8 mouse cellular contexts compared by ENCODE assay signal in the genomic region with DNA sequence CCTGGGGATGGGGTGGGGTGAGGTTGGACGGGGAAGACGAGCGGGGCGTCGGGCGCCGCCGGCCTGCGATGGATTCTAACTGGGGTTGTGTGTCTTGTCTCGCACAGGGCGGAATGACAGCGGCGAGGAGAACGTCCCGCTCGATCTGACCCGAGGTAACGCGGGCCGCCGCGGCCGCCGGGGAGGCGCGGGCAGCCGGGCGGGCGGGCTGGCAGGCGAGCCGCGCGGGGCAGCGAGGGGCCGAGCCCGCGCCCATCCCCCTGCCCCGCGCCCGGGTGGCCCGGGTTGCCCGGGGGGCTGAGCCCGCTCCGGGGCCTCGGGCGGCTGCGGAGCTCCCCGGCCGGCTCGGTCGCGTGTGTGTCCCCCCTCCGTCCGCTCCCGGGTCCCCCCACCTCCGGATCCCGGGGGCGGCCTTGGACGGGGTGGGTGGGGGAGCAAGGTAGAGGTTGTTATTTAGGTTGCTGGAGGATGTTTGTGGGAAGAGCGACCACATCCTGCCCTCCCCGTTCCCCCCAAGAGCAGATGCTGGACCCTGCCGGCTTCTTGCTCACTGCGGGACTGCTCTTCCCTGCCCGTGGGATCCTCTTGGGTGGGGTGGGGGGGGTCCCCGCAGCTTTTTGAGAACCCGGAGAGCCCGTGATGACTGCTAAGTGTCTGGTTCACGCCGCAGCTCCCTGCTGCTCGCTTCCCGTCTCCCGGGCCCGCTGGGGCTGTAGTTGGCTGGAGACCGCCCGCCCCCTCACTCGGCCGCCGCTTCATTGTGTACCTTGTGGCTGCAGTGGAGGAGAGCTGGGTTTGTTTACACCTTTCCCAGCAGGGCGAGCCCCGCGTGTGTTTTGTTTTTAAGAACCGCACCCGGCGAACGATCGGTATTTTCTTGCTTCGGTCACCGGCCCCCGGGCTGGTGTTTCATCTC. TPM values are rescaled to one million over a fixed set of nuclear protein-coding genes. Genes with fewer than 3 reads are reported as not detected.
DNase-seq lines count a peak whose midpoint lies in the region; ATAC-seq and TF ChIP-seq lines count a peak whose summit lies in the region.

No protein-coding gene starts in this region.

- peak overlapping the region; percentile 91 for H3K4me3 ChIP-seq in forebrain, embryonic 11.5 days (ENCODE audit: low read depth, low read length)
- peak overlapping the region; percentile 95 for H3K4me3 ChIP-seq in hindbrain, embryonic 13.5 days
- H3K4me3 ChIP-seq in limb, embryonic 14.5 days (replicated peaks; ENCODE audit: low read length): peak overlapping the region; percentile 67
- peak overlapping the region; percentile 90 for H3K4me3 ChIP-seq in midbrain, embryonic 14.5 days (replicated peaks; ENCODE audit: low read depth, low read length)

- H3K4me2 ChIP-seq in forebrain, embryonic 11.5 days (ENCODE audit: low read depth, low read length, severe bottlenecking): peak overlapping the region; percentile 76
- H3K4me2 ChIP-seq in hindbrain, embryonic 13.5 days: peak overlapping the region; percentile 88
- peak overlapping the region; percentile 87 for H3K4me2 ChIP-seq in limb, embryonic 14.5 days (replicated peaks; ENCODE audit: low read depth, low read length, severe bottlenecking)
- peak overlapping the region; percentile 93 for H3K4me2 ChIP-seq in midbrain, embryonic 14.5 days (ENCODE audit: low read length)

- intact Hi-C loops in gastrocnemius, postnatal 14 days (cut with DNase I; ENCODE audit: low total_unique reads): no loop called here
- intact Hi-C loops in gastrocnemius, postnatal 36 days (cut with DNase I): no loop called here

- peak overlapping the region; percentile 90 for H3K9ac ChIP-seq in forebrain, embryonic 11.5 days (ENCODE audit: low read length)
- H3K9ac ChIP-seq in hindbrain, embryonic 13.5 days: peak overlapping the region; percentile 91
- peak overlapping the region; percentile 90 for H3K9ac ChIP-seq in limb, embryonic 14.5 days (ENCODE audit: low read depth, low read length, severe bottlenecking)
- peak overlapping the region; percentile 95 for H3K9ac ChIP-seq in midbrain, embryonic 14.5 days (replicated peaks; ENCODE audit: low read length)

- DNase-seq in gastrocnemius, postnatal 14 days: peak; percentile 23
- no peak for DNase-seq in gastrocnemius, postnatal 36 days
- DNase-seq in forebrain, embryonic 11.5 days (ENCODE audit: low spot score): peak; percentile 78
- peak; percentile 5 for DNase-seq in limb, embryonic 14.5 days (ENCODE audit: low spot score)
- peak; percentile 62 for DNase-seq in midbrain, embryonic 14.5 days
- DNase-seq in spleen, postnatal 14 days (ENCODE audit: low spot score in 2 of 2): peak; percentile 15 to 16

- under 1% methylated on average over 79 of the region's 89 CpGs for WGBS in forebrain, embryonic 11.5 days
- under 1% methylated on average over 86 of the region's 89 CpGs for WGBS in hindbrain, embryonic 13.5 days
- under 1% methylated on average over 40 of the region's 89 CpGs for WGBS in limb, embryonic 14.5 days
- WGBS in midbrain, embryonic 14.5 days: under 1% methylated on average over 50 of the region's 89 CpGs

- no peaks in the 10 kb centered on the region for H3K9me3 ChIP-seq in forebrain, embryonic 11.5 days (ENCODE audit: control insufficient read depth, low read length)
- no peaks in the 10 kb centered on the region for H3K9me3 ChIP-seq in hindbrain, embryonic 13.5 days
- no peaks in the 10 kb centered on the region for H3K9me3 ChIP-seq in limb, embryonic 14.5 days (ENCODE audit: control insufficient read depth, low read length)
- H3K9me3 ChIP-seq in midbrain, embryonic 14.5 days (ENCODE audit: control insufficient read depth, low read length): no peaks in the 10 kb centered on the region

- H3K4me1 ChIP-seq in forebrain, embryonic 11.5 days (replicated peaks; ENCODE audit: control insufficient read depth, insufficient read depth, low read length): no peaks in the 10 kb centered on the region
- peaks cover 40% of the 10 kb centered on the region for H3K4me1 ChIP-seq in hindbrain, embryonic 13.5 days (replicated peaks)
- peaks cover 15% of the 10 kb centered on the region for H3K4me1 ChIP-seq in limb, embryonic 14.5 days (ENCODE audit: control insufficient read depth, insufficient read depth, low read length)
- H3K4me1 ChIP-seq in midbrain, embryonic 14.5 days (ENCODE audit: control insufficient read depth, insufficient read depth, low read length): peaks cover 21% of the 10 kb centered on the region

- no peaks in the 10 kb centered on the region for H3K36me3 ChIP-seq in forebrain, embryonic 11.5 days (ENCODE audit: control insufficient read depth, insufficient read depth, low read length)
- no peaks in the 10 kb centered on the region for H3K36me3 ChIP-seq in hindbrain, embryonic 13.5 days
- H3K36me3 ChIP-seq in limb, embryonic 14.5 days (ENCODE audit: control insufficient read depth, insufficient read depth, low read length): no peaks in the 10 kb centered on the region
- no peaks in the 10 kb centered on the region for H3K36me3 ChIP-seq in midbrain, embryonic 14.5 days (ENCODE audit: control insufficient read depth, insufficient read depth, low read length)

- peak; percentile 18 for ATAC-seq in cerebellum, adult (ENCODE audit: insufficient number of reproducible peaks, low FRiP score, low TSS enrichment)
- ATAC-seq in forebrain, embryonic 11.5 days (replicated peaks; ENCODE audit: low FRiP score): peak; percentile 77
- ATAC-seq in hindbrain, embryonic 13.5 days (ENCODE audit: low FRiP score): peak; percentile 84
- ATAC-seq in limb, embryonic 14.5 days (ENCODE audit: low FRiP score, low read depth): peak; percentile 54
- peak; percentile 78 for ATAC-seq in midbrain, embryonic 14.5 days (ENCODE audit: low FRiP score, low TSS enrichment)

- no peak for TF ChIP-seq POLR2A in limb, embryonic 14.5 days (IDR thresholded peaks at IDR 0.05; ENCODE audit: borderline replicate concordance, extremely low read depth, insufficient read depth, insufficient read length)

- no peaks in the 10 kb centered on the region for H3K27me3 ChIP-seq in forebrain, embryonic 11.5 days (ENCODE audit: control insufficient read depth, insufficient read depth, low read length)
- H3K27me3 ChIP-seq in hindbrain, embryonic 13.5 days: peaks cover 9% of the 10 kb centered on the region; the same call in 1 of the 2 replicates
- 0 out of 2 replicates have a peak, but pooled peaks cover 4% of the 10 kb centered on the region for H3K27me3 ChIP-seq in limb, embryonic 14.5 days (ENCODE audit: control insufficient read depth, insufficient read depth, low read length)
- H3K27me3 ChIP-seq in midbrain, embryonic 14.5 days (ENCODE audit: control insufficient read depth, insufficient read depth, low read length): 0 out of 2 replicates have a peak, but pooled peaks cover 6% of the 10 kb centered on the region

- H3K27ac ChIP-seq in forebrain, embryonic 11.5 days (ENCODE audit: low read depth, low read length): peak overlapping the region; percentile 90
- H3K27ac ChIP-seq in hindbrain, embryonic 13.5 days: peak overlapping the region; percentile 96
- peak overlapping the region; percentile 90 for H3K27ac ChIP-seq in limb, embryonic 14.5 days (replicated peaks; ENCODE audit: low read depth, low read length)
- H3K27ac ChIP-seq in midbrain, embryonic 14.5 days (replicated peaks; ENCODE audit: low read depth, low read length): peak overlapping the region; percentile 95

RNA-seq across cellular contexts. Expression of a gene that starts 0.6 kb away (rescaled TPM):
- total RNA-seq in gastrocnemius, postnatal 14 days (2021): 1 to 10 TPM; 8.0 to 8.8 TPM
- total RNA-seq in gastrocnemius, postnatal 36 days (2021): 1 to 10 TPM; 7.3 to 9.0 TPM
- polyA plus RNA-seq in forebrain, embryonic 11.5 days (2014; fragmentation: Nextera tagmentation; extraction: Ambion mirVana): 44.8 and 46.8 TPM in 2 replicates
- polyA plus RNA-seq in hindbrain, embryonic 13.5 days (2015; fragmentation: Nextera tagmentation; extraction: Ambion mirVana): 58.0 and 60.6 TPM in 2 replicates
- 12.1 and 13.6 TPM in 2 replicates for polyA plus RNA-seq in limb, embryonic 14.5 days (2012; rRNA removed)
- polyA plus RNA-seq in limb, embryonic 14.5 days (2014; fragmentation: Nextera tagmentation; extraction: Ambion mirVana): 37.8 and 43.3 TPM in 2 replicates
- polyA plus RNA-seq in midbrain, embryonic 14.5 days (2014; fragmentation: Nextera tagmentation; extraction: Ambion mirVana): 43.9 and 59.1 TPM in 2 replicates

Comparison
In these comparisons a context has a peak if more than half of its experiments do, and no peak if none do; other contexts are left out.
1. DNase-seq: peak in gastrocnemius, postnatal 14 days (single experiment), forebrain, embryonic 11.5 days (single experiment), limb, embryonic 14.5 days (single experiment), midbrain, embryonic 14.5 days (single experiment) and spleen, postnatal 14 days (2 of 2); none in gastrocnemius, postnatal 36 days (0 of 2).
2. ATAC-seq: peak in every context shown above with its lines; median percentile 84 in hindbrain, embryonic 13.5 days; 78 in midbrain, embryonic 14.5 days; 77 in forebrain, embryonic 11.5 days; 54 in limb, embryonic 14.5 days; 18 in cerebellum, adult.
3. Peak in every context shown above with its lines, with median percentiles within 50 percentile points of each other: H3K27ac ChIP-seq, H3K4me2 ChIP-seq, H3K4me3 ChIP-seq and H3K9ac ChIP-seq.